Mouse (Mus musculus): Measurements from ENCODE around the gene Zscan4-ps2. TPM values are rescaled to one million over a fixed set of nuclear protein-coding genes. Genes with fewer than 3 reads are reported as not detected.
"Not testable (repeated sequence)": the region's sequence is repeated elsewhere in the genome, so short reads cannot be mapped to it uniquely, and the experiment has no call there.

The Zscan4-ps2 gene
- polyA plus RNA-seq (2012; rRNA removed): not detected in 2 replicates

DNA sequence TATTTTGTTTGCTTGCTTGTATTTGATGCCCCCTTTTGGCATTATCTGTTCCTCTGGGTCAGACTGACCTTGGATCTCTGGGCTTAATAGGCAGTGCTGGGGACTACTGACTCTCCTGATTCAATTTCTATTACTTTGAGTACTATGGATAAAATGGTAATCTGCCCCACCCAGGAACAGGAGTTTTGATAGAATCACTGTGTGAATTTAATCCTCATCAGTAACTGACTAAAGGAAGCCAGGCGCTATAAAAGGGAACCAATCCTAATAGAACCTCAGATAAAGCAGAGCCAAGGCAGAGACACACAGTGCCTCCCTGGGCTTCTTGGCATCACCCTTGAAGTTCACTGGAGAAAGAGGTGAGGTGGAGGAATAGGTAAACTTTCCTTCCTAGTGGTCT, at the start of gene Zscan4-ps2:
Gene Zscan4-ps2, plus strand, starts transcription at position 301 of the 400 bp plus-strand sequence.
- not testable (repeated sequence) for H3K27me3 ChIP-seq (replicated peaks; ENCODE audit: control insufficient read depth, insufficient read depth, low read length); H3K4me1 ChIP-seq (ENCODE audit: control insufficient read depth, insufficient read depth, low read length); H3K4me3 ChIP-seq (ENCODE audit: insufficient read depth, low read depth, low read length); H3K27ac ChIP-seq (ENCODE audit: insufficient read depth, low read depth, low read length); H3K36me3 ChIP-seq (ENCODE audit: control insufficient read depth, insufficient read depth, low read length); DNase-seq
- WGBS: 87% methylated on average over 1 of the region's 1 CpGs

Other genes with a start within 250 kb of the Zscan4-ps2 start
- gene Zscan4e, start 203.6 kb upstream of the Zscan4-ps2 start, polyA plus RNA-seq (2012; rRNA removed): not detected in 2 replicates
- not detected in 2 replicates for gene Zscan4f, start 116.4 kb upstream of the Zscan4-ps2 start, polyA plus RNA-seq (2012; rRNA removed)
- not detected in 2 replicates for gene Zscan4-ps3, start 95.0 kb downstream of the Zscan4-ps2 start, polyA plus RNA-seq (2012; rRNA removed)
- gene Vmn1r72, start 165.8 kb downstream of the Zscan4-ps2 start, polyA plus RNA-seq (2012; rRNA removed): not detected in 2 replicates
- not detected in 2 replicates for gene Vmn1r73, start 216.0 kb downstream of the Zscan4-ps2 start, polyA plus RNA-seq (2012; rRNA removed)

Measured in kidney, adult 2 months (tissue).